Mouse (Mus musculus): ENCODE data around the gene Magee2.
"Not testable (repeated sequence)": the region's sequence is repeated elsewhere in the genome, so short reads cannot be mapped to it uniquely, and the experiment has no call there.

The Magee2 gene

DNA sequence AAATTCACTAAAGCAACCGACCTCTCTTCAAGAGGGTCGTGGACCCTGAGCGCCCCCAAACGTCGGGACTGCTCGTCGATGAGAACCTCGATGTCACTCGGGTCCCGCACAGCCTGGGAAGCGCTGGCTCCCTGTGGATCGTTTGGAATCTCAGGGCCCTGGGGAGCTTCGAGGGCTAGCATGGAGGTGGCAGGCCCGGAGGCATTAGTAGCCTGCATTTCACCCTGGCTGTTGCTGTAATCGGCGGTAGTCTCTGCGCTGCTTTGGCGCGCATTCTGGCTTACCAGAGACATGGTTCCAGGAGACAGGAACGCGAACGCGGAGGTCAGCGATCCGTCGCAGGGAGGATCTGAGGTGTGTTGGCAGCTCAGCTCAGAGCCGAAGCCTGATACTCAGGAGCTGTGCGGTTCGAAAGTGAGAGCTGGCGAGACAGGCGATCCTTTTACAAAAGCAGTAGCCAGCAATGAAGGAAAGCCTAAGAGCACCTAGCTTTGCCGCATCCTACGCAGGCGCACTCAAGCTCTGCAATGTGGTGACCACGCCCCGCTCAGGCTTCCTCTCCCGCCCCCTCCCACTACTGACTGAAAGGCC, at the start of gene Magee2:
TSS of gene Magee2 (minus strand) at position 517 of the 591 bp plus-strand sequence.
- peak; percentile 5 for DNase-seq (ENCODE audit: low spot score)

DNA sequence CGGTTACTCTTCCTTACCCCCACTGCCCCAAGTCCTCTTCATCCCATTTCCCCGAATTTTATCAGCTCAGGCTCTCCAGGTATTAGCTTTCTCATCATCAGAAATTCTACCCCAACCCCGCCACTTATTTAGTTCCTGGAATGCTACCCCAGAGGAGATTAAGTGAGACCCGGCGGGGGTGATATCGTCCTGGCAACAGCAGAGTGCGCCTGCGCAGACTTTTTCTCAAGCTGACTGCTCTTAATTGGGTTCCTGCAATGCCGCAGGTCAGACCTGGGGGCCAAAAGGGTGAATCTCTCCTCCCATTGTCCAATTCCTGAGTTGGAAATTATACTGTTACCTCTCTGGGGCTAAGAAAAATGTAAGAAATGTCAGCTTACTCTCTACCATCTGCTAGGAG, 3.5 kb downstream of the Magee2 start:
- no peak for DNase-seq (ENCODE audit: low spot score)

DNA sequence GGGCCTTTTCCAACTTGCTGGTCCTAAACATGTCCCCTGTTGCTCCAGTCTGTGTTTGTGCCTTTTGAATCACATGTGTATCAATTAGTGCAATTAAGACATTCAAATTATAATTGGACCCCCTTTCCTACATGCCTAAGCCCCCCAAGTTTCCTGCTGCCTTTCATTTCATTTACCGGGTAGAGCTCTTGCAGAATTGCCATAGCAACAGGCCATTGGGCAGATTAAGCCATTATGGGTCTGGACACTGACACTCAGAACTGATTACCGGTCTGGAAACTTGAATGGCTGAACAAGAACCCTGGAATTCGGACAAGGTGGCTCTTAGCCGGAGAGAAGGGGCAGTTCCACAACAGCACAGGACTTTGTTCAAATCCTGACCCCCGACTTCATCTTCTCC, 39.5 kb downstream of the Magee2 start:
- DNase-seq (ENCODE audit: low spot score): not testable (repeated sequence)

DNA sequence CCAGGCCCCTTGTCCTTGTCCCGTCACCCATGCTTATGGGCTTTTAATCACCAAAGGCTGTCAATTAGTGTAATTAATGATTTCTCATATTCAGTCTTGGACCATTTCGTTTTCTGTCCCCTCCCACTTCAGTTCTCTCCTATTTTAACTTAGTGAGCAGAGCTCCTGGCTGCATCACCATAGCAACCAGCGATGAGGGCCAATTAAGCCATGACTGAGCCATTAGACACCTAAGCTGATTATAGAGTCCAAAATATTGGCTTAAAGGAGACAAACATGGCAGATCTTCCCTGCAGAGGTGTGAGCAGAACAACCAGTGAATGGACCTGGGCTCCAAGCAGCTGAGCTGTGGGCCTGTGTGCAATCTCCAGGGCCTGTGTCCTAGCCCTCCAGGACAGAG, 40.1 kb downstream of the Magee2 start:
- DNase-seq (ENCODE audit: low spot score): not testable (repeated sequence)

DNA sequence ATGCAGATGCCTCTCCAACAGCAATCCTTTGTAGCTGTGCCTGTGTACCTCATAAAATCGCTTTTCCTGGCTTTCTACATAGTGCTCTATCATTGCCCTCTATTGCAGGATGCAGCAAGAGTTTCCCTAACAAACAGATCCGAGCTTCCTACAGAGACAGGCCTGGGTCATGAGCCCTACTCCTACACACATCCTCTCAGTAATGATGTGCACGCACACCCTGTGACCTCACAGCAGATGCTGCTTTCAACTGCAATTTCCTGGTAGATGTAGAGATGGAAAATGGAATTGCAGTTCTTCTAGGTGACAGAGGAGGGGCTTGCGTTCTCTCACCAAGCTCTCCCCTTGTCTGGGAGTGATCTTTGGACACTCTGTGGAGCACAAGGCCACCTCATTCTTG, 43.4 kb downstream of the Magee2 start:
- not testable (repeated sequence) for DNase-seq (ENCODE audit: low spot score)
